Mouse (Mus musculus) intestine, embryonic 14.5 days (tissue): Measurements from ENCODE around the gene Srbd1. TPM values are rescaled to one million over a fixed set of nuclear protein-coding genes. Genes with fewer than 3 reads are reported as not detected.

Experiments used
- ATAC-seq: fragments of 200-750 bp; cut with Nextera tagmentation; replicated peaks from 2 replicates; pipeline ENCODE4 v1.8.0; 2017; ENCODE audit warnings: low read depth, moderate number of reproducible peaks, moderate TSS enrichment, moderate library complexity; ENCODE audit not compliant: low FRiP score, low TSS enrichment
- DNase-seq: peaks from one replicate; pipeline ENCODE4 v3.0.0-alpha.2; 2018; ENCODE audit warnings: low spot score
- H3K27ac ChIP-seq: fragments of 300-500 bp; sonication (generic); 2 replicates; pipeline ENCODE4 v1.5.1; 2014; ENCODE audit warnings: low read depth, mild to moderate bottlenecking, control low read depth
- H3K27me3 ChIP-seq: fragments of 300-500 bp; sonication (generic); replicated peaks from 2 replicates; pipeline ENCODE4 v1.6.1; 2014; ENCODE audit warnings: low read length, control low read depth; ENCODE audit not compliant: control insufficient read depth, insufficient read depth
- H3K36me3 ChIP-seq: fragments of 300-500 bp; sonication (generic); 2 replicates; pipeline ENCODE4 v1.6.1; 2014; ENCODE audit warnings: low read length, control low read depth; ENCODE audit not compliant: control insufficient read depth, insufficient read depth
- H3K4me1 ChIP-seq: fragments of 300-500 bp; sonication (generic); replicated peaks from 2 replicates; pipeline ENCODE4 v1.6.1; 2014; ENCODE audit warnings: low read length, control low read depth, mixed read lengths; ENCODE audit not compliant: control insufficient read depth, insufficient read depth
- H3K4me2 ChIP-seq: fragments of 300-500 bp; sonication (generic); 2 replicates; pipeline ENCODE4 v1.6.1; 2014; ENCODE audit warnings: low read length
- H3K4me3 ChIP-seq: fragments of 300-500 bp; sonication (generic); 2 replicates; pipeline ENCODE4 v1.5.1; 2014; ENCODE audit warnings: low read depth, low read length, control low read depth, mixed read lengths
- H3K9ac ChIP-seq: fragments of 300-500 bp; sonication (generic); 2 replicates; pipeline ENCODE4 v1.6.1; 2014; ENCODE audit warnings: mild to moderate bottlenecking, low read length
- H3K9me3 ChIP-seq: fragments of 300-500 bp; sonication (generic); 2 replicates; pipeline ENCODE4 v1.6.1; 2016; ENCODE audit warnings: low read length, control low read depth; ENCODE audit not compliant: control insufficient read depth
- WGBS: fragments of 180-500 bp; shearing (Covaris S2); extraction: QIAGEN DNeasy Blood & Tissue Kit; methylation state at CpG from one replicate; pipeline ENCODE4 v1.1.7; 2014; 5-methylcytosine and 5-hydroxymethylcytosine counted together
- polyA plus RNA-seq: library from polyadenylated mRNA; unstranded; fragments of >200 nt; fragmentation: Nextera tagmentation; extraction: Ambion mirVana; gene quantifications from 2 replicates; pipeline ENCODE4 v1.2.1, GENCODE M21; 2014

Srbd1 gene
- polyA plus RNA-seq, 1 experiment from 2014 or later = 7.5 TPM

GRCm38 (mm10) chr17:86162672-86163071 is 17.7 kb upstream of the Srbd1 start:
- WGBS = 57% methylated on average over 15 of the region's 15 CpGs
- no peak overlapping the region for H3K9ac ChIP-seq
- no peak for ATAC-seq
- no peak overlapping the region for H3K4me3 ChIP-seq
- no peak overlapping the region for H3K4me2 ChIP-seq
- no peaks in the 10 kb centered on the region for H3K9me3 ChIP-seq
- DNase-seq = no peak
- H3K4me1 ChIP-seq = peaks cover 7% of the 10 kb centered on the region; the same call in 1 of the 2 replicates
- H3K27ac ChIP-seq = no peak overlapping the region
- H3K36me3 ChIP-seq = no peaks in the 10 kb centered on the region
- H3K27me3 ChIP-seq = no peaks in the 10 kb centered on the region

- no peaks in the 10 kb centered on the region for H3K27me3 ChIP-seq
- H3K4me1 ChIP-seq = no peaks in the 10 kb centered on the region
- DNase-seq (no peak), ATAC-seq (no peak)
- 84% methylated on average over 6 of the region's 6 CpGs for WGBS
- H3K4me2 ChIP-seq = no peak overlapping the region
- H3K36me3 ChIP-seq = no peaks in the 10 kb centered on the region
- no peak overlapping the region for H3K9ac ChIP-seq
- no peak overlapping the region for H3K27ac ChIP-seq
- no peaks in the 10 kb centered on the region for H3K9me3 ChIP-seq
- H3K4me3 ChIP-seq = no peak overlapping the region
Observed at GRCm38 (mm10) chr17:86156999-86157398, 12.0 kb upstream of the Srbd1 start.

GRCm38 (mm10) chr17:86150867-86151348 is 5.9 kb upstream of the Srbd1 start:
- H3K9ac ChIP-seq = no peak overlapping the region
- H3K4me1 ChIP-seq = no peaks in the 10 kb centered on the region
- H3K27ac ChIP-seq = no peak overlapping the region
- H3K4me3 ChIP-seq = no peak overlapping the region
- 12% methylated on average over 5 of the region's 5 CpGs for whole genome bisulfite sequencing
- H3K27me3 ChIP-seq = no peaks in the 10 kb centered on the region
- H3K9me3 ChIP-seq = no peaks in the 10 kb centered on the region
- ATAC-seq = peak; percentile 87
- H3K4me2 ChIP-seq = no peak overlapping the region
- DNase-seq = peak; percentile 78
- no peaks in the 10 kb centered on the region for H3K36me3 ChIP-seq

- Histone ChIP-seq H3K27me3 (no peaks in the 10 kb centered on the region), H3K27ac (no peak overlapping the region), H3K4me1 (no peaks in the 10 kb centered on the region), H3K4me3 (no peak overlapping the region), H3K36me3 (no peaks in the 10 kb centered on the region), H3K9ac (no peak overlapping the region), H3K9me3 (no peaks in the 10 kb centered on the region), H3K4me2 (no peak overlapping the region)
- 93% methylated on average over 1 of the region's 1 CpGs for WGBS
- no peak for DNase-seq
- ATAC-seq = no peak
Observed at GRCm38 (mm10) chr17:86149726-86150125, 4.8 kb upstream of the Srbd1 start.

- Histone ChIP-seq H3K4me2 (peak overlapping the region; percentile 96), H3K27ac (no peak overlapping the region), H3K36me3 (peaks cover 8% of the 10 kb centered on the region; the same call in 1 of the 2 replicates), H3K4me3 (peak overlapping the region; percentile 91), H3K9ac (peak overlapping the region; percentile 64), H3K9me3 (no peaks in the 10 kb centered on the region), H3K4me1 (peaks cover 6% of the 10 kb centered on the region), H3K27me3 (no peaks in the 10 kb centered on the region)
- ATAC-seq (peak; percentile 83), DNase-seq (no peak)
- under 1% methylated on average over 33 of the region's 33 CpGs for WGBS
Observed at GRCm38 (mm10) chr17:86144537-86145078, 367 bp downstream of the Srbd1 start.

- 81% methylated on average over 10 of the region's 10 CpGs for WGBS
- ATAC-seq (no peak), DNase-seq (no peak)
- Histone ChIP-seq H3K4me3 (no peak overlapping the region), H3K9ac (no peak overlapping the region), H3K27ac (no peak overlapping the region), H3K9me3 (no peaks in the 10 kb centered on the region), H3K4me2 (no peak overlapping the region), H3K36me3 (peaks cover 58% of the 10 kb centered on the region), H3K27me3 (no peaks in the 10 kb centered on the region), H3K4me1 (no peaks in the 10 kb centered on the region)
Observed at GRCm38 (mm10) chr17:86135835-86136234, 9.1 kb downstream of the Srbd1 start.

- peaks cover 63% of the 10 kb centered on the region for H3K36me3 ChIP-seq
- no peak overlapping the region for H3K9ac ChIP-seq
- no peaks in the 10 kb centered on the region for H3K4me1 ChIP-seq
- 80% methylated on average over 6 of the region's 6 CpGs for WGBS
- H3K27ac ChIP-seq = no peak overlapping the region
- H3K4me3 ChIP-seq = no peak overlapping the region
- H3K4me2 ChIP-seq = no peak overlapping the region
- no peak for ATAC-seq
- H3K27me3 ChIP-seq = no peaks in the 10 kb centered on the region
- no peaks in the 10 kb centered on the region for H3K9me3 ChIP-seq
- no peak for DNase-seq
Observed at GRCm38 (mm10) chr17:86134461-86134860, 10.5 kb downstream of the Srbd1 start.

GRCm38 (mm10) chr17:86132534-86132933 is 12.4 kb downstream of the Srbd1 start:
- Histone ChIP-seq H3K9me3 (no peaks in the 10 kb centered on the region), H3K36me3 (peaks cover 60% of the 10 kb centered on the region), H3K27me3 (no peaks in the 10 kb centered on the region), H3K4me2 (no peak overlapping the region), H3K9ac (no peak overlapping the region), H3K27ac (no peak overlapping the region), H3K4me1 (no peaks in the 10 kb centered on the region), H3K4me3 (no peak overlapping the region)
- no peak for ATAC-seq
- WGBS = 59% methylated on average over 5 of the region's 5 CpGs
- no peak for DNase-seq

- H3K27me3 ChIP-seq = no peaks in the 10 kb centered on the region
- ATAC-seq = no peak
- no peak overlapping the region for H3K4me3 ChIP-seq
- DNase-seq = no peak
- no peak overlapping the region for H3K9ac ChIP-seq
- no peak overlapping the region for H3K27ac ChIP-seq
- H3K9me3 ChIP-seq = no peaks in the 10 kb centered on the region
- peaks cover 48% of the 10 kb centered on the region for H3K36me3 ChIP-seq
- no peaks in the 10 kb centered on the region for H3K4me1 ChIP-seq
- H3K4me2 ChIP-seq = no peak overlapping the region
- WGBS = 96% methylated on average over 5 of the region's 5 CpGs
Observed at GRCm38 (mm10) chr17:86128198-86128597, 16.8 kb downstream of the Srbd1 start.
